Mouse (Mus musculus) urinary bladder, postnatal 0 days (tissue): ENCODE results near the gene Fzd9. TPM values are rescaled to one million over a fixed set of nuclear protein-coding genes. Genes with fewer than 3 reads are reported as not detected.

ENCODE experiments used
- microRNA-seq: library from miRNA; unstranded; fragments of <30 nt; microRNA quantifications from one replicate; pipeline ENCODE4, GENCODE M21; 2016
- polyA plus RNA-seq: library from polyadenylated mRNA; unstranded; fragments of >200 nt; fragmentation: Nextera tagmentation; extraction: Ambion mirVana; gene quantifications from 2 replicates; pipeline ENCODE4 v1.2.1, GENCODE M21; 2015

Fzd9 gene
- 0.29 and 0.36 TPM in 2 replicates for polyA plus RNA-seq

DNA sequence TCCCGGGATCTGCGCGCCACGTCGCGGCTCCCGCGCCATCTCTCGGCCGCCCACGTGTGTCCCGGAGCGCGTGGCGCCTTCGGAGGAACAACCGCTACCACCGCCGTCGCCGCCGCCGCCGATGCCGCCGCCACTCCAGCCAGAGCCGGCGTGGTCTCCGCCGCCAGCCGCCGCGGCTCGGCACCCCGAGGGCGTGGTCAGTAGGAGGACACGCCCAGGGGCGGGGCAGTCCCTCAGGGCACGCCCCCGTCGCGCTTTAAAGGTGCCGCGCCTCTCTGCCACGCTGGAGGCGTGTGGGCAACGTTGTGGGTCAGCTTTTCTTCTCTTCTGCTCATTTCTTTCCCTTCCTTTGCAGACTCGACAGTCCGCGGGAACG is at the start of gene Fzd9:
TSS of gene Fzd9 (minus strand) at position 152 of the 376 bp plus-strand sequence.

Small RNAs within 50 kb of the gene (microRNA-seq; reads per million reads assigned to microRNA genes)
- gene Gm25315 = not detected

Other genes with a start within 250 kb of the Fzd9 start
- 40.6 and 47.1 TPM in 2 replicates for gene Abhd11, start 242.1 kb downstream of the Fzd9 start, polyA plus RNA-seq
- gene Stx1a, start 227.7 kb downstream of the Fzd9 start, polyA plus RNA-seq = 4.9 and 5.1 TPM in 2 replicates
- gene Dnajc30, start 187.0 kb downstream of the Fzd9 start, polyA plus RNA-seq = 24.4 and 27.1 TPM in 2 replicates
- 50.1 and 52.7 TPM in 2 replicates for gene Bud23, start 186.3 kb downstream of the Fzd9 start, polyA plus RNA-seq
- 2.3 and 2.5 TPM in 2 replicates for gene Vps37d, start 173.0 kb downstream of the Fzd9 start, polyA plus RNA-seq
- 0.31 and 2.9 TPM in 2 replicates for gene Mlxipl, start 161.3 kb downstream of the Fzd9 start, polyA plus RNA-seq
- 12.4 and 13.0 TPM in 2 replicates for gene Tbl2, start 101.6 kb downstream of the Fzd9 start, polyA plus RNA-seq
- gene Bcl7b, start 82.9 kb downstream of the Fzd9 start, polyA plus RNA-seq = 64.3 and 64.5 TPM in 2 replicates
- gene Baz1b, start 64.0 kb downstream of the Fzd9 start, polyA plus RNA-seq = 12.0 and 13.2 TPM in 2 replicates
- not detected in 2 replicates for gene Fkbp6, start 98.8 kb upstream of the Fzd9 start, polyA plus RNA-seq
- not detected in 2 replicates for gene Trim50, start 102.1 kb upstream of the Fzd9 start, polyA plus RNA-seq
- 13.9 and 14.6 TPM in 2 replicates for gene Nsun5, start 118.7 kb upstream of the Fzd9 start, polyA plus RNA-seq
- 4.4 and 4.7 TPM in 2 replicates for gene Pom121, start 143.3 kb upstream of the Fzd9 start, polyA plus RNA-seq